Mouse (Mus musculus) bone marrow macrophage, adult 2 months (primary cell): ENCODE results near the gene Fmod.

ENCODE experiments used
- CTCF ChIP-seq: IDR thresholded peaks from 2 replicates; pipeline ENCODE4 v1.5.1; 2012; ENCODE audit warnings: low read depth, mild to moderate bottlenecking, low read length, moderate library complexity
- POLR2A ChIP-seq: IDR thresholded peaks from 2 replicates; pipeline ENCODE4 v1.6.1; 2012; ENCODE audit warnings: mild to moderate bottlenecking, low read depth, low read length, borderline replicate concordance

GRCm38 (mm10) chr1:134078061-134078795 is 41.2 kb downstream of the Fmod start:
- no peak for TF ChIP-seq CTCF
- 0 out of 2 replicates have a peak, but pooled peaks have one; percentile 21 for TF ChIP-seq POLR2A
